Mouse (Mus musculus) MEL (cell line): Measurements from ENCODE around the gene Fgd3.
A peak's percentile ranks its signal among the peaks of the same experiment; 100 is the strongest.

Experiments
- CTCF ChIP-seq, 3 experiments: IDR thresholded peaks in 2 of 3; conservative IDR thresholded peaks in 1 of 3; 2 replicates each; pipeline ENCODE4 v1.5.1; 2011 to 2012; ENCODE audit warnings: low read length in 3 of 3, low read depth in 2 of 3, mild to moderate bottlenecking in 2 of 3, improper control_type of control experiment in 1 of 3, inconsistent platforms in 1 of 3, mixed read lengths in 1 of 3, moderate library complexity in 1 of 3; ENCODE audit not compliant: control insufficient read depth in 1 of 3, insufficient read depth in 1 of 3, poor library complexity in 1 of 3, severe bottlenecking in 1 of 3
- EP300 ChIP-seq, 2 experiments: IDR thresholded peaks; 2 replicates each; pipeline ENCODE4 v1.6.1; 2011; ENCODE audit warnings: improper control_type of control experiment in 2 of 2, low read length in 2 of 2, low read depth in 1 of 2, mild to moderate bottlenecking in 1 of 2
- MAX ChIP-seq: IDR thresholded peaks from 2 replicates; pipeline ENCODE4 v1.6.1; 2011; ENCODE audit warnings: low read length, improper control_type of control experiment
- POLR2A ChIP-seq, 2 experiments: IDR thresholded peaks; 2 replicates each; pipeline ENCODE4 v1.6.1; 2011 to 2012; ENCODE audit warnings: low read length in 2 of 2, mild to moderate bottlenecking in 2 of 2, control low read depth in 1 of 2, improper control_type of control experiment in 1 of 2, low read depth in 1 of 2, moderate library complexity in 1 of 2; ENCODE audit not compliant: control insufficient read depth in 1 of 2, insufficient read depth in 1 of 2, poor library complexity in 1 of 2
- POLR2AphosphoS5 ChIP-seq: IDR thresholded peaks from 2 replicates; pipeline ENCODE4 v1.6.1; 2012; ENCODE audit warnings: low read depth, borderline replicate concordance, mild to moderate bottlenecking, inconsistent platforms, low read length, moderate library complexity, mixed read lengths
- TAL1 ChIP-seq: IDR thresholded peaks from 2 replicates; pipeline ENCODE4 v1.6.1; 2012; ENCODE audit warnings: mild to moderate bottlenecking, inconsistent platforms, low read length, moderate library complexity, mixed read lengths
- USF1 ChIP-seq: IDR thresholded peaks from 2 replicates; pipeline ENCODE4 v1.6.1; 2014; ENCODE audit warnings: low read depth, mild to moderate bottlenecking, inconsistent platforms, low read length, improper control_type of control experiment, moderate library complexity

DNA sequence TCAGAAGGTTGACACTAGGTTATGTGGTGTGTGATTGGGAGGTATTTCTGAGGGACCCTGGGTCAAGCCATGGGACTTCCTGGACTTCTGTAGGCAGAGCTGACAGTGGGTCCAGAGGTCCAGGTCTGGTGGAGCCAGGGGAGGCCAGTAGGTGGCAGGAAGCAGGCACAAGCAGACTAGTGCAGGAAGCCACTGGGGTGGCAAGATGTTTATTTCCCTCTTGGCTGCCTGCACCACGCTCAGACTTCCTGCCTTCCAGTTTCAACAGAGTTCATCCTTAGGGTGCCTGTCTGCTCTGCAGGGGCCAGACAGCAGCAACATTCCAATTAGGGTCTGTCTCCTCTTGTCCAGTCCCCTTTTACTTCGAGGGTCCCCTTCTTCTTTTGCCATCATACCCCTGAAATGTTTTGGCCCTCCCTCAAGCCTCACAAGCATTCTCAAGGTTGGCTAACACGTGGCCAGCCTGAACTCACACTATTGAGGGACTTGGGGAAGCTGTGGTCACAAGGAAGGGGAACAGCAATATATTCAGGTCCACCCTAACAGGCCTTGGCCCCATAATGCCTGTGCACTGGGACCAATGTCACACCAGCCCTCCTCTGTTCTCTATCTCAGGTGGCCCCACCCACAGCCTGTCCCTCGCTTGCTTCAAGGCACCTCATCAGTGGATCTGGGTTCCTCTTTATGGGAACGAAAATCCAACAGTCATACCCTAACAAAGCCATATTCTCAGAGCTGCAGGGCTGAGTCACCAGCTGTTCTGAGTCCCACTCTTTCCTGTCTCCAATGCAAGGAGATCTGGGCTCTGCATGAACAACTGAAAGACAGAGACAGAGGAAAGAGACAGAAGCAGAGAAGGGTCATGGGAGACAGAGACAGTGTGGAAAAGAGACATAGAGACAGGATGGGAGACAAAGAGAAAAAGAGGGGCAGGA, 48.0 kb downstream of the Fgd3 start:
- TF ChIP-seq CTCF (IDR thresholded peaks at IDR 0.05 in 2 of 3, conservative IDR thresholded peaks at IDR 0.05 in 1 of 3; ENCODE audit: control insufficient read depth in 1 of 3, insufficient read depth in 1 of 3, low read depth in 2 of 3, low read length in 3 of 3, poor library complexity in 1 of 3, severe bottlenecking in 1 of 3) (no peak), POLR2AphosphoS5 (no peak), EP300 (IDR thresholded peaks at IDR 0.05; ENCODE audit: low read depth in 1 of 2, low read length in 2 of 2) (peak in 1 of 2 experiments; percentile 39; a peak in 1 of 4 replicates), USF1 (no peak), TAL1 (no peak), POLR2A (IDR thresholded peaks at IDR 0.05; ENCODE audit: control insufficient read depth in 1 of 2, insufficient read depth in 1 of 2, low read depth in 1 of 2, low read length in 2 of 2, poor library complexity in 1 of 2) (peak in 1 of 2 experiments; percentile 36; a peak in 1 of 4 replicates), MAX (peak; percentile 67)
